Mouse (Mus musculus): ENCODE results near the gene Chst4. TPM values are rescaled to one million over a fixed set of nuclear protein-coding genes. Genes with fewer than 3 reads are reported as not detected.

Gene Chst4
- 11.9 and 17.1 TPM in 2 replicates for polyA plus RNA-seq (2012; rRNA removed)

DNA sequence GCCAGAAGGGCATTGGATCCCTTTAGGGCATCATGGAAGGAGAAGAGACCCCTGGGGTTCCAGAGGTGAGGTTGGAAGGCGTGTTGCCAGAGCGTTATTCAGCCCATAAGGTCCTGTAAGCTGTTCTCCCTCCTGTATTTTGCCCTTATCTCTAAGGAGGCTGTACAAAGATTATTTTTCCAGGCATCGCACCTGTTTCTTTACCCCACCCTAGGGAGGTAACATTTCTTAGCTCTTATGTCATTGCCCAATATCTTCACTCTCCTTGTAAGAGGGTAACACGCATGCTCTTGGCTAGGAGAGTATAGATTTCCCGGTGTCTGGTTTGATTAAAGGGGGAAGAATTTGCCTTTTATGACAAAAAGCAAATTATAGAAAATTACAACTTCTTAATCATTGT, at the start of gene Chst4:
Gene Chst4, minus strand, starts transcription at position 82 of the 400 bp plus-strand sequence.
- Histone ChIP-seq H3K4me3 (replicated peaks; ENCODE audit: extremely low read depth, low read depth, low read length) (no peak within 1 kb of the TSS), H3K4me1 (ENCODE audit: control insufficient read depth, insufficient read depth, low read length) (no peaks in the 10 kb centered on the region)
- no peak for TF ChIP-seq POLR2A (IDR thresholded peaks at IDR 0.05; ENCODE audit: borderline replicate concordance, extremely low read depth, low read depth, low read length)
- no peak for TF ChIP-seq CTCF (IDR thresholded peaks at IDR 0.05; ENCODE audit: insufficient read depth, low read length)
- 65% methylated on average over 5 of the region's 5 CpGs for WGBS
- no peak for DNase-seq

DNA sequence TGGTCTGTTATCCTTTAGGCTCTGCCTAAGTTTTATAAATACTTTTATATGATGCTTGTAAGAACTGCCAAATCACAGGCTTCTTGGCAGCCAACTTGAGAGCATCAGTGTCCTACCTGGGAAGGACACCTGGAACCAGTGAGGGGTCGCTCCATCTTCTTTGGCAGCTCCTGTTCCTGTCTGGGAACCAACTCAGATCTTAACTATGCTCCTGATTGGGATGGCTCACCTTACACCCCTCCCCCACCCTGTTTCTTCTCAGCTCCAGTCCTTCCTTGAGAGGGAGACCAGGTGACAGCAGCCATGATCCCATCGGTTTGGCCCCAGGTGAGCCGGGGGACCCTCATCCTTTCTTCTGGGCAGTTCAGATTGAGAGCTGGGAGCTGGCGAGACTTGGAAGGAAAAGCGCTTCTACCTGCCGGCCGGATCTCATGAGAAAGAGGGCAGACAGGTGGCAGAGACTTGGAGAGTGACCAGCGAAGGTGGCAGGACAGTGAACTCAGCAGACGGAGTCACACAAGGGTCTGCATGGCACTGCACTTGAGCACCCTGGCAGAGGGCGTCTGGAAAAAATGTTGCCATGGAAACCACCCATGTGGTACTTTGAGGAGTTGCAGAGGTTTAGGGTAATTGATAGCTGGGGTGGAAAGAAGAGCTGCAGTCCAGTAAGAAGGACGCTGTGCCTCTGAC, 43.0 kb upstream of the Chst4 start:
- no peaks in the 10 kb centered on the region for H3K4me1 ChIP-seq (ENCODE audit: control insufficient read depth, insufficient read depth, low read length)
- 75% methylated on average over 11 of the region's 11 CpGs for WGBS
- H3K4me3 ChIP-seq (replicated peaks; ENCODE audit: extremely low read depth, low read depth, low read length) = no peak overlapping the region
- no peak for DNase-seq
- TF ChIP-seq POLR2A (IDR thresholded peaks at IDR 0.05; ENCODE audit: borderline replicate concordance, extremely low read depth, low read depth, low read length) = no peak
- TF ChIP-seq CTCF (IDR thresholded peaks at IDR 0.05; ENCODE audit: insufficient read depth, low read length) = no peak

DNA sequence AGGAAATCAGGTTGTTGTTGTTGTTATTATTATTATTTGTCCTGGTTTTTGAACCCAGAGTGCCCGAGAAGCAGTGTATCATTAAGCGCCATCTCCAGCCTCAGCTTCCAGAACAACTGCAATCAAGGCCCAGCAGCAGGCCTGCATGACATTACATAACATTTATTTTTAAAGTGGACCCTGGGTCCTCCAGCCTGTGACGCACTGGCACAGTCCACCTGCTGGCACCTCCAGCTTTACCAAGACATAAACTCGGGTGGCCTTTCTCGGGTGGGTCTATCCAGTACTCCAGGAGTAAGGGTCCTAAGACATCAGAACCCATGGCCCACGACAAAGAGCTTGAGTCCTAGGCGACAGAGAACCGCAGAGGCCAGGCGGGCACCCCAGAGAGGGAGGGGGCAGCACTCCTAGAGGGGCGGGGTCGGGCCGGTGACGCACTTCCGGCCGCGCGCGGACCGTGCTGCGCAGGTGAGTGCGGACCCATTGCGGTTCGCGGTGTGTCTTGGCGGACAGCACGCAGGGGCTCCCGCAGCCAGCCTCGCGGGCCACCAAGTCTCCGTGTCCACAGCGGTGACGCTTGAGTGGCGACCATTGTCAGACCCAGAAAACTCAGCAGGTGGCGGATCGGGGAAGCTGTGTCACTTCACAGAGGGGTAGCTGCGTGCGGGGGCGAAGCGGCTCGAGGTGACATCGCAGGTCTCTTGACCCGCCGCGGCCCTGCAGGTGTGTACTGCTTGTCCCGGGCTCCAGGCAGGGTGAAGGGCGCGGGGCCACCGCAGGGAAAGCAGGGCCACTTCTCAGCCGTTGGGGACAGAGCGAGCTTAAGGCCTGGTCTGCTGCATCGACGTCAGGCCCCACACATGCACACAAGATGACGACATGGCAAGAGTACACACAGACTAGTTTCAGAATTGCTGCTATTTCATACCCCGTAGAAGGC, 40.0 kb upstream of the Chst4 start, which contains the start of gene Zfp612:
Gene Zfp612, plus strand, starts transcription at position 465 of the 940 bp plus-strand sequence.
- DNase-seq = peak; percentile 68
- Histone ChIP-seq H3K4me3 (replicated peaks; ENCODE audit: extremely low read depth, low read depth, low read length) (peak within 1 kb of the TSS; percentile 66), H3K4me1 (ENCODE audit: control insufficient read depth, insufficient read depth, low read length) (no peaks in the 10 kb centered on the region)
- TF ChIP-seq POLR2A (IDR thresholded peaks at IDR 0.05; ENCODE audit: borderline replicate concordance, extremely low read depth, low read depth, low read length) (peak; percentile 55; the same call in 1 of the 2 replicates), CTCF (IDR thresholded peaks at IDR 0.05; ENCODE audit: insufficient read depth, low read length) (no peak)
- WGBS = 9% methylated on average over 54 of the region's 54 CpGs

DNA sequence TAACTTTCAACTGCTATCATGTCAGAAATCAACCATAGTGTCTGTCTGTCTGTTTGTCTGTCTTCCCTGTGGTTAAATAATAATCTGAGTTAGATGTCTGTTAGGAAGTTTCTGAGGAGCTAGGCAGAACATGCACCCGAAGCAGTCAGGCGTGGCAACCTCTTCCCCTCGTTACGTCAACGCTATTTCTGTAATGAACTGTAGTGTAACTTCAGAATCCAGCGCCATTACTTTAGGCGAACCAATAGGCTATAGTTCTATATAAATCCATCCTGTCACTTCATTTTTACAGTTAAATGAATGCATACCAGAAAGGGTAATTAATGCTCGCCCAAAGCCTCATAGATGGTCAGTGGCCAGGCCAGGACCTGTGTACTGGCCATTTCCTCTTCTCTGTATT, 35.0 kb upstream of the Chst4 start:
- WGBS = 74% methylated on average over 8 of the region's 8 CpGs
- no peak for DNase-seq
- Histone ChIP-seq H3K4me1 (ENCODE audit: control insufficient read depth, insufficient read depth, low read length) (no peaks in the 10 kb centered on the region), H3K4me3 (replicated peaks; ENCODE audit: extremely low read depth, low read depth, low read length) (no peak overlapping the region)
- TF ChIP-seq CTCF (IDR thresholded peaks at IDR 0.05; ENCODE audit: insufficient read depth, low read length) (no peak), POLR2A (IDR thresholded peaks at IDR 0.05; ENCODE audit: borderline replicate concordance, extremely low read depth, low read depth, low read length) (no peak)

DNA sequence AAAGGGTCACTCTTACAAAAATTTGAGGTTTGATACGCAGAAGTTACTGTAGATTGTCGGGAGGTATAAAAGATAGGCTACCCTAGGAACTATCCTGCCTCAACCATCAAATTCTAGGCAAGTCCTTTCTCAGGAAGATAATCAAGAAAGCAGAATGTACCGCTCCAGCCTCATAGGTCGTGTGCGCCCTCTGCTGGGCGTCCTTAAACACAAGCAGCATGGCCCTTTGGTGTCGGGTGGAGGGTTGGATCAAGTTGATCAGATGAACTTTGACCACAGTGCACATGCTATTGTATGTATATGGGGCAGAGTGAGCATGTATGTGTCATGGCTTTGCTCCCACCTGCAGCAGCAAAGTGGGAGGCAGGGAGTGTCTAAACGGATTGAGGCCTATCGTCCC, 32.1 kb upstream of the Chst4 start:
- peak; percentile 45 for DNase-seq
- TF ChIP-seq CTCF (IDR thresholded peaks at IDR 0.05; ENCODE audit: insufficient read depth, low read length) = peak; percentile 93
- TF ChIP-seq POLR2A (IDR thresholded peaks at IDR 0.05; ENCODE audit: borderline replicate concordance, extremely low read depth, low read depth, low read length) = no peak
- H3K4me3 ChIP-seq (replicated peaks; ENCODE audit: extremely low read depth, low read depth, low read length) = no peak overlapping the region
- no peaks in the 10 kb centered on the region for H3K4me1 ChIP-seq (ENCODE audit: control insufficient read depth, insufficient read depth, low read length)
- WGBS = 15% methylated on average over 9 of the region's 9 CpGs

DNA sequence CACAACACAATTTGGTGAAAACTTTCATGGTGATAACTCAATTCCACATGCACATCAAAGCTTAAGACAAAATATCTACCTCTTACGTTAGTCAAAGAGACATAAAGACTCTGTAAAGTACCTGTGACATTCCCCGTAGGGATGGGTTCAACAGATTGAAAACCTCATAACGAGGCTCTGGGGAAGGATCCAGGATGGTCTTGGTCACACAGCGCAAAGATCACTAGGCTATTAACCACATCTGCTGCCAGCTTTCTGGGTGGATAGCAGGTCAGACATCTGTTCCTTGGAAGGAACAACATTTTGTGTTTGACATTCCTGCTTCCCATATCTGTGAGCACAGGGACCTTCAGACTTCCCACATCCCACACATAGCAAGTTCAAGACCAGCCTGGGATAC, 30.2 kb upstream of the Chst4 start:
- DNase-seq = no peak
- 82% methylated on average over 4 of the region's 4 CpGs for WGBS
- no peak for TF ChIP-seq POLR2A (IDR thresholded peaks at IDR 0.05; ENCODE audit: borderline replicate concordance, extremely low read depth, low read depth, low read length)
- TF ChIP-seq CTCF (IDR thresholded peaks at IDR 0.05; ENCODE audit: insufficient read depth, low read length) = no peak
- no peaks in the 10 kb centered on the region for H3K4me1 ChIP-seq (ENCODE audit: control insufficient read depth, insufficient read depth, low read length)
- no peak overlapping the region for H3K4me3 ChIP-seq (replicated peaks; ENCODE audit: extremely low read depth, low read depth, low read length)

DNA sequence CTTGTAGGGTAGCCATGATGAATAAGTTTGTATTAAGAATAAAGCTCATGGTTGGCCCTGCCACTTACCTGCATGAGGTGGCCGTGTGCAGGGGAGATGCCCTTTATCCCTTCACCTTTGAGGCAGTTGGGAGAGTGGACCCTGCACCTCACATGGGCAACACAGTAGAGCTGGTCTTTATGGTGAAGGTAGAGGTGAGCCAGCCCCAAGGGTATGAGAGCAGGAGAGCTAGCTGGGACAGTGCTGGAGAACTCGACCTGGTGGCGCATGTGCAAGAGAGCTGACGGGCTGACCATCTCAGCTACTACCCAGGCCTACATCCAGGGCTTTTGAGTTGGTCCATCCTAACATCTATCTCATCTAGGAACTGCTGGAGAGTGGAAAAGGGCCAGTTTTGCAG, 26.1 kb upstream of the Chst4 start:
- WGBS = 90% methylated on average over 4 of the region's 4 CpGs

DNA sequence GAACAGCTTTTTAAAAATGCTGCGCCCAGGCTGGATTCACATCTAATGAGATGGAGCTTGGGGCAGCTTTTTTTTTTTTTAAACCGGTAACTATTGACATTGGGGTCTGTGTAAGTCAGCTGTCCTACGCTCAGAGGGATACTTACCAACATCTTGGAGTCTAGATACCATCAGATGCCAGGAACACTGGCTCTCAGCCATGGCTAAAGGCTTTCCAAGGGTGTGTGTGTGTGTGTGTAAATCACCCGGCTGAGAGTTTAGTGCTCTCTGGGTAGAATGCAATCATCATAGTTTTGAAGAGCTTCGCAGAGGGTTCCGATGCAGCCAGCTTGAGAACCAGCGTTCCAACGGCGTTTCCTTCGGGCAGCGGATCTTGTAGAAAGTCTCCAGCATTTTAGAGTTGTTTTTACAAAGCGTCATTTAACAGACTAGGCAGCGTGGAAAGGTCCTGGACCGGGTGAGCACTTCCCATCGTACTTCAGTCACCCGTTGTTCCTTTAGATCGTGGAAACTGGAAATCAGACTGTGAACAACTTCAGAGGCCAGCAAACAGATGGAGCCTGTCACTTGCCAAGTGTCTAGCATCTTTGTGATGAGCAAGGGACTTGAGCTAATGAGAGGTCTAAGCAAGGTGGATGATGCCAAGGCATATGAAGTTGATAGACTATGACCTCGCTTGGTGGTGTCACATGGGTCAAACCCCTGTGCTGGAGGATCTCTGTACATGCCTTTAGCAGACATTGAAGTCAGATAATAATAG, 25.2 kb upstream of the Chst4 start:
- no peak for DNase-seq
- H3K4me3 ChIP-seq (replicated peaks; ENCODE audit: extremely low read depth, low read depth, low read length) = no peak overlapping the region
- no peaks in the 10 kb centered on the region for H3K4me1 ChIP-seq (ENCODE audit: control insufficient read depth, insufficient read depth, low read length)
- TF ChIP-seq POLR2A (IDR thresholded peaks at IDR 0.05; ENCODE audit: borderline replicate concordance, extremely low read depth, low read depth, low read length) (no peak), CTCF (IDR thresholded peaks at IDR 0.05; ENCODE audit: insufficient read depth, low read length) (no peak)
- 83% methylated on average over 18 of the region's 18 CpGs for WGBS

More for the DNA sequence above, 26.1 kb upstream of the Chst4 start:
- TF ChIP-seq CTCF (IDR thresholded peaks at IDR 0.05; ENCODE audit: insufficient read depth, low read length) (no peak), POLR2A (IDR thresholded peaks at IDR 0.05; ENCODE audit: borderline replicate concordance, extremely low read depth, low read depth, low read length) (no peak)
- no peaks in the 10 kb centered on the region for H3K4me1 ChIP-seq (ENCODE audit: control insufficient read depth, insufficient read depth, low read length)
- DNase-seq = no peak
- no peak overlapping the region for H3K4me3 ChIP-seq (replicated peaks; ENCODE audit: extremely low read depth, low read depth, low read length)

DNA sequence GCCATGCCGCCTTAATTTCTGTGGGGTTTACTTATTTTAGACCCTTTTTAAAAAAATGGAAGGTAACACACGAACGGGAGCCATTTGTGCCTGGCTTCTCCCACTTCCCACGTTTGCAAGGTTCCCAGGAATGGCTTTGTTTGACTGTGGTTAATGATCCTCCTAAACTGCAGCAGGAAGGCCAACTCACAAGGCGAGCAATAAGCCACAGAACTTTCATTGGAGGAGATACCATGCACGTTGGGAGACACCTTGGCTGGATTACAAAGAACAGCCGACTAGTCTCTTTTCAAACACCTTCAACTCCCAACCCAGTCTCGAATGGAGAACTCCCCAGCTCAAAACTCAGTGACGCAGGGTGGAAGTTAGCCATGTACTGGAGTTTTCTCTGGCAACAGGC, 24.6 kb upstream of the Chst4 start:
- Histone ChIP-seq H3K4me1 (ENCODE audit: control insufficient read depth, insufficient read depth, low read length) (no peaks in the 10 kb centered on the region), H3K4me3 (replicated peaks; ENCODE audit: extremely low read depth, low read depth, low read length) (no peak overlapping the region)
- TF ChIP-seq POLR2A (IDR thresholded peaks at IDR 0.05; ENCODE audit: borderline replicate concordance, extremely low read depth, low read depth, low read length) (no peak), CTCF (IDR thresholded peaks at IDR 0.05; ENCODE audit: insufficient read depth, low read length) (no peak)
- no peak for DNase-seq
- 60% methylated on average over 9 of the region's 9 CpGs for WGBS
